Comparison of ENCODE assay signal across 14 mouse cellular contexts in genomic region chr1:164631679-164632078, GRCm38 (mm10).
DNase-seq lines count a peak whose midpoint lies in the region; ATAC-seq and TF ChIP-seq lines count a peak whose summit lies in the region.
"Had no signal": no experiment of that assay in that cellular context is flagged by ENCODE, and none has a peak within 500 bp of the region (broad histone marks: within the 10 kb centered on the region; RNA-seq: fewer than 3 reads in every experiment).

No protein-coding gene starts in this region.

- no peak for DNase-seq in frontal cortex, postnatal 14 days (ENCODE audit: low spot score in 2 of 2)
- DNase-seq in liver, postnatal 0 days: peak; percentile 28
- no peak for DNase-seq in liver, embryonic 11.5 days (ENCODE audit: low spot score)
- DNase-seq in adrenal gland, postnatal 25 days: peak; percentile 18
- peak; percentile 9 for DNase-seq in lung, postnatal 25 days (ENCODE audit: low spot score)
- no peak for DNase-seq in thymus, postnatal 14 days
- DNase-seq in cerebellum, adult 9-10 months: no peak
- DNase-seq: B cell, adult 2 months; thymus, postnatal 25 days had no signal

- H3K36me3 ChIP-seq in liver, postnatal 0 days (replicated peaks; ENCODE audit: insufficient read depth, low read length): no peaks in the 10 kb centered on the region
- no peaks in the 10 kb centered on the region for H3K36me3 ChIP-seq in liver, embryonic 11.5 days (ENCODE audit: control insufficient read depth, insufficient read depth, low read length)
- H3K36me3 ChIP-seq: limb, embryonic 10.5 days had no signal

- TF ChIP-seq CTCF in liver, postnatal 0 days (IDR thresholded peaks at IDR 0.05; ENCODE audit: low read depth): no peak

- H3K27me3 ChIP-seq in liver, postnatal 0 days (ENCODE audit: insufficient read depth, low read length): no peaks in the 10 kb centered on the region
- H3K27me3 ChIP-seq in liver, embryonic 11.5 days (replicated peaks; ENCODE audit: control insufficient read depth, insufficient read depth, low read length): no peaks in the 10 kb centered on the region
- H3K27me3 ChIP-seq: megakaryocyte, embryonic 14.5 days had no signal

- WGBS in liver, postnatal 0 days (ENCODE audit: insufficient replicate concordance): 69% methylated on average over 6 of the region's 6 CpGs
- 82% methylated on average over 6 of the region's 6 CpGs for WGBS in liver, embryonic 11.5 days

- H3K4me2 ChIP-seq in liver, postnatal 0 days (ENCODE audit: low read depth, low read length): no peak overlapping the region
- no peak overlapping the region for H3K4me2 ChIP-seq in liver, embryonic 11.5 days

- H3K4me3 ChIP-seq in liver, postnatal 0 days (ENCODE audit: low read depth, low read length): no peak overlapping the region
- H3K4me3 ChIP-seq in liver, embryonic 11.5 days (ENCODE audit: low read depth, low read length): no peak overlapping the region
- H3K4me3 ChIP-seq: limb, embryonic 10.5 days; megakaryocyte, embryonic 14.5 days had no signal

- H3K9me3 ChIP-seq in liver, postnatal 0 days (ENCODE audit: low read length): 0 out of 2 replicates have a peak, but pooled peaks cover 2% of the 10 kb centered on the region
- no peaks in the 10 kb centered on the region for H3K9me3 ChIP-seq in liver, embryonic 11.5 days (ENCODE audit: control insufficient read depth, low read length)
- H3K9me3 ChIP-seq: limb, embryonic 10.5 days had no signal

- peak; percentile 81 for ATAC-seq in frontal cortex, adult (ENCODE audit: low TSS enrichment)
- peak; percentile 63 for ATAC-seq in liver, postnatal 0 days
- ATAC-seq in liver, embryonic 11.5 days (replicated peaks; ENCODE audit: low FRiP score): no peak
- ATAC-seq: forebrain, embryonic 16.5 days; hindbrain, embryonic 16.5 days had no signal

- H3K9ac ChIP-seq in liver, postnatal 0 days (replicated peaks): no peak overlapping the region
- H3K9ac ChIP-seq in liver, embryonic 11.5 days (ENCODE audit: low read depth, low read length): no peak overlapping the region

- H3K27ac ChIP-seq in liver, postnatal 0 days (ENCODE audit: low read depth): no peak overlapping the region
- H3K27ac ChIP-seq in liver, embryonic 11.5 days (ENCODE audit: low read depth, low read length): no peak overlapping the region
- H3K27ac ChIP-seq: limb, embryonic 10.5 days had no signal

- no peak for TF ChIP-seq EP300 in liver, postnatal 0 days (IDR thresholded peaks at IDR 0.05; ENCODE audit: low read depth)

- no peaks in the 10 kb centered on the region for H3K4me1 ChIP-seq in liver, postnatal 0 days (ENCODE audit: insufficient read depth)
- H3K4me1 ChIP-seq in liver, embryonic 11.5 days (replicated peaks; ENCODE audit: control insufficient read depth, insufficient read depth, low read length): no peaks in the 10 kb centered on the region
- H3K4me1 ChIP-seq: limb, embryonic 10.5 days had no signal

Comparison
In these comparisons a context has a peak if more than half of its experiments do, and no peak if none do; other contexts are left out.
1. DNase-seq: peak in liver, postnatal 0 days (single experiment), adrenal gland, postnatal 25 days (single experiment) and lung, postnatal 25 days (single experiment); none in frontal cortex, postnatal 14 days (0 of 2), liver, embryonic 11.5 days (single experiment), thymus, postnatal 14 days (single experiment) and cerebellum, adult 9-10 months (single experiment).